Mouse (Mus musculus) lung, postnatal 0 days (tissue): ENCODE data around the gene C2cd4a. TPM values are rescaled to one million over a fixed set of nuclear protein-coding genes. Genes with fewer than 3 reads are reported as not detected.
A peak's percentile ranks its signal among the peaks of the same experiment; 100 is the strongest.

ENCODE experiments used
- ATAC-seq: fragments of 200-750 bp; cut with Nextera tagmentation; 2 replicates; pipeline ENCODE4 v1.8.0; 2017; ENCODE audit warnings: moderate library complexity
- DNase-seq: peaks from one replicate; pipeline ENCODE4 v3.0.0-alpha.2; 2016; ENCODE audit warnings: low spot score
- H3K27ac ChIP-seq: fragments of 300-500 bp; sonication (generic); 2 replicates; pipeline ENCODE4 v1.5.1; 2014; ENCODE audit warnings: antibody characterized with exemption, mild to moderate bottlenecking, low read length, mixed read lengths
- H3K27me3 ChIP-seq: fragments of 300-500 bp; sonication (generic); replicated peaks from 2 replicates; pipeline ENCODE4 v1.6.1; 2014; ENCODE audit warnings: low read length, mixed read lengths; ENCODE audit not compliant: insufficient read depth
- H3K36me3 ChIP-seq: fragments of 300-500 bp; sonication (generic); 2 replicates; pipeline ENCODE4 v1.6.1; 2014; ENCODE audit warnings: low read length, mixed read lengths; ENCODE audit not compliant: insufficient read depth
- H3K4me1 ChIP-seq: fragments of 300-500 bp; sonication (generic); 2 replicates; pipeline ENCODE4 v1.6.1; 2014; ENCODE audit warnings: antibody characterized with exemption, low read depth, low read length, mixed read lengths; ENCODE audit not compliant: insufficient read depth
- H3K4me2 ChIP-seq: fragments of 300-500 bp; sonication (generic); replicated peaks from 2 replicates; pipeline ENCODE4 v1.6.1; 2014; ENCODE audit warnings: low read depth, mild to moderate bottlenecking, low read length, moderate library complexity, mixed read lengths
- H3K4me3 ChIP-seq: fragments of 300-500 bp; sonication (generic); 2 replicates; pipeline ENCODE4 v1.5.1; 2014; ENCODE audit warnings: low read depth, low read length
- H3K9ac ChIP-seq: fragments of 300-500 bp; sonication (generic); replicated peaks from 2 replicates; pipeline ENCODE4 v1.6.1; 2014; ENCODE audit warnings: low read depth, mild to moderate bottlenecking
- H3K9me3 ChIP-seq: fragments of 300-500 bp; sonication (generic); 2 replicates; pipeline ENCODE4 v1.6.1; 2016; ENCODE audit warnings: low read length, mixed read lengths
- CTCF ChIP-seq: IDR thresholded peaks from 2 replicates; pipeline ENCODE4 v1.5.1; 2016; ENCODE audit warnings: antibody characterized with exemption, mild to moderate bottlenecking
- EP300 ChIP-seq: IDR thresholded peaks from 2 replicates; pipeline ENCODE4 v1.6.1; 2016; ENCODE audit warnings: antibody characterized with exemption, mild to moderate bottlenecking, control low read depth
- WGBS: fragments of 180-500 bp; shearing (Covaris S2); extraction: QIAGEN DNeasy Blood & Tissue Kit; methylation state at CpG from one replicate; pipeline ENCODE4 v1.1.7; 2014; 5-methylcytosine and 5-hydroxymethylcytosine counted together
- polyA plus RNA-seq: library from polyadenylated mRNA; unstranded; fragments of >200 nt; fragmentation: Nextera tagmentation; extraction: Ambion mirVana; gene quantifications from 2 replicates; pipeline ENCODE4 v1.2.1, GENCODE M21; 2015

The C2cd4a gene
- polyA plus RNA-seq, 1 experiment from 2014 or later = 0.47 TPM

- ATAC-seq (no peak), DNase-seq (no peak)
- H3K36me3 ChIP-seq = no peaks in the 10 kb centered on the region
- TF ChIP-seq CTCF = no peak
- TF ChIP-seq EP300 = no peak
- H3K9ac ChIP-seq = no peak overlapping the region
- no peaks in the 10 kb centered on the region for H3K27me3 ChIP-seq
- no peaks in the 10 kb centered on the region for H3K4me1 ChIP-seq
- H3K9me3 ChIP-seq = no peaks in the 10 kb centered on the region
- H3K27ac ChIP-seq = no peak overlapping the region
- H3K4me3 ChIP-seq = no peak overlapping the region
- WGBS = 56% methylated on average over 6 of the region's 6 CpGs
- H3K4me2 ChIP-seq = no peak overlapping the region
Observed at GRCm38 (mm10) chr9:67787671-67788070, 44.5 kb downstream of the C2cd4a start.

- Histone ChIP-seq H3K4me3 (no peak overlapping the region), H3K9ac (no peak overlapping the region), H3K27me3 (no peaks in the 10 kb centered on the region), H3K9me3 (no peaks in the 10 kb centered on the region), H3K27ac (no peak overlapping the region), H3K4me1 (no peaks in the 10 kb centered on the region), H3K4me2 (no peak overlapping the region), H3K36me3 (no peaks in the 10 kb centered on the region)
- ATAC-seq = no peak
- 80% methylated on average over 7 of the region's 7 CpGs for whole genome bisulfite sequencing
- no peak for DNase-seq
- TF ChIP-seq EP300 = no peak
- no peak for TF ChIP-seq CTCF
Observed at GRCm38 (mm10) chr9:67786311-67786710, 45.8 kb downstream of the C2cd4a start.

GRCm38 (mm10) chr9:67783925-67784324, 48.2 kb downstream of the C2cd4a start:
- H3K9ac ChIP-seq = no peak overlapping the region
- ATAC-seq (no peak), DNase-seq (no peak)
- H3K4me2 ChIP-seq = no peak overlapping the region
- no peaks in the 10 kb centered on the region for H3K4me1 ChIP-seq
- H3K9me3 ChIP-seq = no peaks in the 10 kb centered on the region
- H3K27me3 ChIP-seq = no peaks in the 10 kb centered on the region
- TF ChIP-seq EP300 (no peak), CTCF (peak; percentile 56)
- no peak overlapping the region for H3K4me3 ChIP-seq
- H3K27ac ChIP-seq = no peak overlapping the region
- H3K36me3 ChIP-seq = no peaks in the 10 kb centered on the region

GRCm38 (mm10) chr9:67783464-67783863, 48.7 kb downstream of the C2cd4a start:
- ATAC-seq (no peak), DNase-seq (no peak)
- H3K4me2 ChIP-seq = no peak overlapping the region
- H3K27me3 ChIP-seq = no peaks in the 10 kb centered on the region
- no peaks in the 10 kb centered on the region for H3K36me3 ChIP-seq
- 89% methylated on average over 3 of the region's 3 CpGs for WGBS
- H3K27ac ChIP-seq = no peak overlapping the region
- no peaks in the 10 kb centered on the region for H3K4me1 ChIP-seq
- no peaks in the 10 kb centered on the region for H3K9me3 ChIP-seq
- TF ChIP-seq CTCF (no peak), EP300 (no peak)
- H3K4me3 ChIP-seq = no peak overlapping the region
- no peak overlapping the region for H3K9ac ChIP-seq

GRCm38 (mm10) chr9:67782786-67783185, 49.3 kb downstream of the C2cd4a start:
- 48% methylated on average over 6 of the region's 6 CpGs for WGBS
- H3K9ac ChIP-seq = no peak overlapping the region
- no peaks in the 10 kb centered on the region for H3K36me3 ChIP-seq
- H3K4me2 ChIP-seq = no peak overlapping the region
- TF ChIP-seq CTCF (no peak), EP300 (no peak)
- no peaks in the 10 kb centered on the region for H3K4me1 ChIP-seq
- no peaks in the 10 kb centered on the region for H3K9me3 ChIP-seq
- ATAC-seq = no peak
- H3K27me3 ChIP-seq = no peaks in the 10 kb centered on the region
- no peak for DNase-seq
- no peak overlapping the region for H3K27ac ChIP-seq
- no peak overlapping the region for H3K4me3 ChIP-seq

Other genes starting within 250 kb of the C2cd4a start
- gene C2cd4b, start 72.9 kb downstream of the C2cd4a start, polyA plus RNA-seq = 7.7 and 8.8 TPM in 2 replicates
- gene Vps13c, start 8.1 kb upstream of the C2cd4a start, polyA plus RNA-seq = 6.9 and 8.9 TPM in 2 replicates